Mouse (Mus musculus): ENCODE results near the gene Cav1.

DNA sequence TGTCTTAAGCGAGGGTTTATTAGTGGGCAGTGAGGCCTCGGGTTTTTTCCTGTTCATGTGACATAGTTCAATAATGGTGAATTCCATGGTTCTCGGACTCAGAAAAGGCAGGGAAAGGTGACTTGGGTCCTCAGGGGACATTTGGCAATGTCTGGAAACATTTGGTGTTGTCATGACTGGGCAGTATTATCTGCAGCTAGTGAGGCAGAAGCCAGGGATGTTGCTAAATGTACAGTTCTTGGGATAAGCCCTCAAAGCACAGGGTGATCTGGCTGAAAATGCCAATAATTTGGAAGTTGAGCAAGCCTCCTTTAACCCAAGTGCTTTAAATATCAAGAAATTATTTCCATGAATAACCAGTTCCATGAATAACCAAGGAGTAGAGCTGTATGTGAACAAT lies 27.8 kb upstream of the Cav1 start:
- TF ChIP-seq CTCF (IDR thresholded peaks at IDR 0.05; ENCODE audit: insufficient read depth, low read depth, low read length) (no peak), POLR2A (IDR thresholded peaks at IDR 0.05; ENCODE audit: insufficient read depth, low read depth, low read length) (no peak)
